Mouse (Mus musculus): Measurements from ENCODE around the gene Metap1.

GRCm38 (mm10) chr3:138517881-138518280, 28.6 kb upstream of the Metap1 start:
- TF ChIP-seq MYC (IDR thresholded peaks at IDR 0.05; ENCODE audit: low read depth, low read length) (peak; percentile 73; the same call in 1 of the 2 replicates), POLR2A (IDR thresholded peaks at IDR 0.05; ENCODE audit: control insufficient read depth in 1 of 2, insufficient read depth in 1 of 2, low read depth in 1 of 2, low read length in 2 of 2, poor library complexity in 1 of 2) (no peak), CHD2 (IDR thresholded peaks at IDR 0.05; ENCODE audit: low read length) (no peak), POLR2AphosphoS5 (IDR thresholded peaks at IDR 0.05; ENCODE audit: borderline replicate concordance, low read depth, low read length) (no peak), SMC3 (IDR thresholded peaks at IDR 0.05; ENCODE audit: low read depth, low read length) (peak; percentile 83), ZKSCAN1 (IDR thresholded peaks at IDR 0.05; ENCODE audit: low read depth, low read length) (no peak), NRF1 (IDR thresholded peaks at IDR 0.05; ENCODE audit: insufficient read depth, low read depth, low read length, poor library complexity, severe bottlenecking) (no peak), USF1 (IDR thresholded peaks at IDR 0.05; ENCODE audit: low read depth, low read length) (no peak)

Measured in MEL (cell line).